Mouse (Mus musculus): ENCODE data around the gene Sqstm1.

GRCm38 (mm10) chr11:50208039-50208438 lies 2.6 kb downstream of the Sqstm1 start:
- TF ChIP-seq CTCF (IDR thresholded peaks at IDR 0.05; ENCODE audit: extremely low read depth, insufficient read depth, insufficient read length, insufficient replicate concordance) = no peak
- no peak for TF ChIP-seq POLR2A (IDR thresholded peaks at IDR 0.05; ENCODE audit: low read depth, low read length)

All from spleen, adult 2 months (tissue).